Mouse (Mus musculus) liver, embryonic 16.5 days (tissue): ENCODE measurements around the gene Slc4a5. TPM values are rescaled to one million over a fixed set of nuclear protein-coding genes. Genes with fewer than 3 reads are reported as not detected.
A peak's percentile ranks its signal among the peaks of the same experiment; 100 is the strongest.

Experiments used
- ATAC-seq: fragments of 200-750 bp; cut with Nextera tagmentation; 2 replicates; pipeline ENCODE4 v1.8.0; 2017; ENCODE audit warnings: low read depth, mild to moderate bottlenecking, moderate number of reproducible peaks, moderate library complexity
- H3K27ac ChIP-seq: fragments of 300-500 bp; sonication (generic); 2 replicates; pipeline ENCODE4 v1.5.1; 2014; ENCODE audit warnings: mild to moderate bottlenecking, low read length
- H3K27me3 ChIP-seq: fragments of 300-500 bp; sonication (generic); 2 replicates; pipeline ENCODE4 v1.6.1; 2014; ENCODE audit warnings: low read depth, low read length, mixed read lengths; ENCODE audit not compliant: control insufficient read depth, insufficient read depth
- H3K36me3 ChIP-seq: fragments of 300-500 bp; sonication (generic); 2 replicates; pipeline ENCODE4 v1.6.1; 2014; ENCODE audit warnings: mild to moderate bottlenecking; ENCODE audit not compliant: control insufficient read depth, insufficient read depth
- H3K4me1 ChIP-seq: fragments of 300-500 bp; sonication (generic); 2 replicates; pipeline ENCODE4 v1.6.1; 2014; ENCODE audit warnings: low read depth, low read length, mixed read lengths; ENCODE audit not compliant: control insufficient read depth
- H3K4me2 ChIP-seq: fragments of 300-500 bp; sonication (generic); 2 replicates; pipeline ENCODE4 v1.6.1; 2014; ENCODE audit warnings: low read depth, low read length, mixed read lengths
- H3K4me3 ChIP-seq: fragments of 300-500 bp; sonication (generic); 2 replicates; pipeline ENCODE4 v1.5.1; 2014; ENCODE audit warnings: low read depth, mild to moderate bottlenecking, low read length
- H3K9ac ChIP-seq: fragments of 300-500 bp; sonication (generic); 2 replicates; pipeline ENCODE4 v1.6.1; 2014; ENCODE audit warnings: low read depth, low read length
- H3K9me3 ChIP-seq: fragments of 300-500 bp; sonication (generic); replicated peaks from 2 replicates; pipeline ENCODE4 v1.6.1; 2016; ENCODE audit warnings: low read length; ENCODE audit not compliant: control insufficient read depth
- WGBS: fragments of 180-500 bp; shearing (Covaris S2); extraction: QIAGEN DNeasy Blood & Tissue Kit; methylation state at CpG from one replicate; pipeline ENCODE4 v1.1.7; 2014; ENCODE audit not compliant: insufficient replicate concordance; 5-methylcytosine and 5-hydroxymethylcytosine counted together
- polyA plus RNA-seq: library from polyadenylated mRNA; unstranded; fragments of >200 nt; fragmentation: Nextera tagmentation; extraction: Ambion mirVana; gene quantifications from 2 replicates; pipeline ENCODE4 v1.2.1, GENCODE M21; 2015

The Slc4a5 gene
- polyA plus RNA-seq, 1 experiment from 2014 or later: 0.93 TPM

GRCm38 (mm10) chr6:83347916-83348315 is 128.3 kb downstream of the Slc4a5 start:
- Histone ChIP-seq H3K4me1 (peaks cover 30% of the 10 kb centered on the region), H3K4me2 (no peak overlapping the region), H3K4me3 (no peak overlapping the region), H3K9me3 (no peaks in the 10 kb centered on the region), H3K36me3 (peaks cover 3% of the 10 kb centered on the region), H3K27me3 (no peaks in the 10 kb centered on the region), H3K9ac (no peak overlapping the region), H3K27ac (no peak overlapping the region)
- WGBS: 74% methylated on average over 3 of the region's 3 CpGs
- no peak for ATAC-seq

- H3K27me3 ChIP-seq: no peaks in the 10 kb centered on the region
- H3K27ac ChIP-seq: peak within 1 kb of the TSS; percentile 97
- WGBS: 36% methylated on average over 6 of the region's 6 CpGs
- ATAC-seq: no peak
- peak within 1 kb of the TSS; percentile 84 for H3K4me2 ChIP-seq
- peak within 1 kb of the TSS; percentile 98 for H3K9ac ChIP-seq
- H3K9me3 ChIP-seq: no peaks in the 10 kb centered on the region
- peaks cover 11% of the 10 kb centered on the region for H3K36me3 ChIP-seq
- H3K4me3 ChIP-seq: peak within 1 kb of the TSS; percentile 92
- H3K4me1 ChIP-seq: peaks cover 40% of the 10 kb centered on the region
Observed at GRCm38 (mm10) chr6:83348873-83349272, 129.2 kb downstream of the Slc4a5 start, which contains the start of gene Bola3. Gene Bola3 (plus strand): TSS chr6:83349147.

GRCm38 (mm10) chr6:83349274-83349958 is 129.8 kb downstream of the Slc4a5 start:
- Histone ChIP-seq H3K27ac (peak overlapping the region; percentile 97), H3K36me3 (peaks cover 16% of the 10 kb centered on the region), H3K4me3 (peak overlapping the region; percentile 92), H3K4me1 (peaks cover 42% of the 10 kb centered on the region), H3K9me3 (no peaks in the 10 kb centered on the region), H3K9ac (peak overlapping the region; percentile 98), H3K4me2 (peak overlapping the region; percentile 84), H3K27me3 (no peaks in the 10 kb centered on the region)
- ATAC-seq: peak; percentile 82
- under 1% methylated on average over 53 of the region's 53 CpGs for WGBS

GRCm38 (mm10) chr6:83350172-83350571 is 130.5 kb downstream of the Slc4a5 start:
- Histone ChIP-seq H3K9ac (peak overlapping the region; percentile 98), H3K4me3 (peak overlapping the region; percentile 92), H3K4me1 (peaks cover 49% of the 10 kb centered on the region), H3K4me2 (peak overlapping the region; percentile 84), H3K27me3 (no peaks in the 10 kb centered on the region), H3K9me3 (no peaks in the 10 kb centered on the region), H3K36me3 (peaks cover 22% of the 10 kb centered on the region), H3K27ac (peak overlapping the region; percentile 97)
- ATAC-seq: no peak
- 70% methylated on average over 7 of the region's 7 CpGs for WGBS

- Histone ChIP-seq H3K4me2 (peak overlapping the region; percentile 84), H3K9me3 (no peaks in the 10 kb centered on the region), H3K4me3 (peak overlapping the region; percentile 92), H3K27me3 (no peaks in the 10 kb centered on the region), H3K36me3 (peaks cover 25% of the 10 kb centered on the region), H3K9ac (peak overlapping the region; percentile 98), H3K4me1 (peaks cover 51% of the 10 kb centered on the region), H3K27ac (peak overlapping the region; percentile 97)
- no peak for ATAC-seq
- WGBS: 66% methylated on average over 16 of the region's 16 CpGs
Observed at GRCm38 (mm10) chr6:83350851-83351405, 131.3 kb downstream of the Slc4a5 start.

- no peaks in the 10 kb centered on the region for H3K9me3 ChIP-seq
- H3K4me2 ChIP-seq: peak overlapping the region; percentile 84
- 20% methylated on average over 7 of the region's 7 CpGs for WGBS
- H3K4me3 ChIP-seq: peak overlapping the region; percentile 92
- peaks cover 55% of the 10 kb centered on the region for H3K4me1 ChIP-seq
- H3K36me3 ChIP-seq: peaks cover 25% of the 10 kb centered on the region
- H3K27ac ChIP-seq: peak overlapping the region; percentile 97
- no peaks in the 10 kb centered on the region for H3K27me3 ChIP-seq
- H3K9ac ChIP-seq: peak overlapping the region; percentile 98
- ATAC-seq: peak; percentile 94
Observed at GRCm38 (mm10) chr6:83351490-83352160, 132.0 kb downstream of the Slc4a5 start.

GRCm38 (mm10) chr6:83352666-83353410 is 133.2 kb downstream of the Slc4a5 start:
- peaks cover 58% of the 10 kb centered on the region for H3K4me1 ChIP-seq
- ATAC-seq: no peak
- H3K4me3 ChIP-seq: peak overlapping the region; percentile 92
- peak overlapping the region; percentile 98 for H3K9ac ChIP-seq
- 87% methylated on average over 24 of the region's 24 CpGs for WGBS
- H3K9me3 ChIP-seq: no peaks in the 10 kb centered on the region
- peak overlapping the region; percentile 97 for H3K27ac ChIP-seq
- peaks cover 33% of the 10 kb centered on the region for H3K36me3 ChIP-seq
- peak overlapping the region; percentile 84 for H3K4me2 ChIP-seq
- H3K27me3 ChIP-seq: no peaks in the 10 kb centered on the region
